Mouse (Mus musculus): ENCODE measurements around the gene Cdh15.

- TF ChIP-seq CTCF (IDR thresholded peaks at IDR 0.05), result no peak
- TF ChIP-seq POLR2A (IDR thresholded peaks at IDR 0.05; ENCODE audit: insufficient read depth, low read depth, low read length), result no peak
- TF ChIP-seq EP300 (IDR thresholded peaks at IDR 0.05; ENCODE audit: insufficient read depth, low read depth, low read length), result no peak
Measured at GRCm38 (mm10) chr8:122819776-122820175, 28.0 kb upstream of the Cdh15 start.

All from heart, adult 2 months (tissue).